Mouse (Mus musculus): ENCODE measurements around the gene Dis3l. TPM values are rescaled to one million over a fixed set of nuclear protein-coding genes. Genes with fewer than 3 reads are reported as not detected.

Dis3l gene
- polyA plus RNA-seq, 1 experiment from 2014 or later = 22.5 TPM

GRCm38 (mm10) chr9:64351191-64351590 lies 10.1 kb upstream of the Dis3l start:
- Histone ChIP-seq H3K9ac (no peak overlapping the region), H3K4me2 (no peak overlapping the region), H3K36me3 (no peaks in the 10 kb centered on the region), H3K4me3 (replicated peaks) (no peak overlapping the region), H3K9me3 (replicated peaks) (no peaks in the 10 kb centered on the region), H3K27ac (no peak overlapping the region), H3K4me1 (no peaks in the 10 kb centered on the region), H3K27me3 (no peaks in the 10 kb centered on the region)
- 40% methylated on average over 3 of the region's 3 CpGs for WGBS
- no peak for ATAC-seq (replicated peaks; ENCODE audit: low FRiP score)

DNA sequence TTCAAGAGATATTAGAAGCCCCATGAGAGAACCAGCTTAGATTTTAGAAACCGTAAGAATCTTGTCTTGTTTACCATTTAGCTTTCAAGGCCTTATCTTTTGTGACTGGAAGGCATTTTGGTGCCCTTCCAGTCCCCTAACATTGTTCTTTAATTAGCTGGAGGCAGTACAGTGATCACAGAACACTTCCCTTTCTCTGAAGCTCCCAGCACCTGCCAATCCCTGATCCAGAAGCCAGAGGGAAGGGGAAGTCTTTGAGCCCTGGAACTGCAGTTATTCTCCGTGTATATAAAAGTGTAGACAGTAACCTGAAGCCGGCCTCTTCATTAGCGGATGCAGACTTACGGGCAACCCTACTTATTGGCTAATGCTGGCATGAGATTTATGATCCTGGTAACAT lies 8.4 kb upstream of the Dis3l start:
- Histone ChIP-seq H3K27me3 (no peaks in the 10 kb centered on the region), H3K9ac (no peak overlapping the region), H3K9me3 (replicated peaks) (no peaks in the 10 kb centered on the region), H3K4me3 (replicated peaks) (no peak overlapping the region), H3K27ac (no peak overlapping the region), H3K36me3 (no peaks in the 10 kb centered on the region), H3K4me2 (no peak overlapping the region), H3K4me1 (no peaks in the 10 kb centered on the region)
- no peak for ATAC-seq (replicated peaks; ENCODE audit: low FRiP score)
- WGBS = 24% methylated on average over 5 of the region's 5 CpGs

- Histone ChIP-seq H3K9me3 (replicated peaks) (no peaks in the 10 kb centered on the region), H3K36me3 (no peaks in the 10 kb centered on the region), H3K4me1 (no peaks in the 10 kb centered on the region), H3K4me2 (no peak overlapping the region), H3K27me3 (no peaks in the 10 kb centered on the region), H3K27ac (no peak overlapping the region), H3K9ac (no peak overlapping the region), H3K4me3 (replicated peaks) (no peak overlapping the region)
- ATAC-seq (replicated peaks; ENCODE audit: low FRiP score) = no peak
- 0% methylated on average over 1 of the region's 1 CpGs for WGBS
Observed at GRCm38 (mm10) chr9:64347377-64347776, 6.3 kb upstream of the Dis3l start.

DNA sequence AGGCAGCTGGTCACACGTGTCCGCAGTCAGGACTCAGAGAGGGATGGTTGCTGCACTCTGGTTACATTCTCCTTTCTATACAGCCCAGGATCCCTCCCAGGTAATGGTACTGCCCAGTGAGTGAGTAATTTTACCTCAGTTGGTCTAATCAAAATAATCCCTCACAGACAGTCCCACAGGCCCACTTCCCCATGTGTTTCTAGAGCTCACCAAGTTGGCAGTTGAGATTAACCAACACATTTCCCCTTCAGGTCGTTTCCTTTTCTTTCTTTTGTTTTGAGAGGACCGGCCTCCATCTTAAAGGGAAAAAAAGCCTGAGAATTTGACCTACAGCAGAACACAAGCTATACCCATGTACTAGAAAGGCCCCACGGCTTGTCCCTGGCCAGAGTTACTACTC lies 4.8 kb upstream of the Dis3l start:
- no peak overlapping the region for H3K27ac ChIP-seq
- H3K9me3 ChIP-seq (replicated peaks) = no peaks in the 10 kb centered on the region
- H3K27me3 ChIP-seq = no peaks in the 10 kb centered on the region
- H3K4me3 ChIP-seq (replicated peaks) = no peak overlapping the region
- peaks cover 11% of the 10 kb centered on the region for H3K4me1 ChIP-seq
- H3K4me2 ChIP-seq = no peak overlapping the region
- H3K36me3 ChIP-seq = no peaks in the 10 kb centered on the region
- no peak for ATAC-seq (replicated peaks; ENCODE audit: low FRiP score)
- no peak overlapping the region for H3K9ac ChIP-seq
- 65% methylated on average over 5 of the region's 5 CpGs for WGBS

DNA sequence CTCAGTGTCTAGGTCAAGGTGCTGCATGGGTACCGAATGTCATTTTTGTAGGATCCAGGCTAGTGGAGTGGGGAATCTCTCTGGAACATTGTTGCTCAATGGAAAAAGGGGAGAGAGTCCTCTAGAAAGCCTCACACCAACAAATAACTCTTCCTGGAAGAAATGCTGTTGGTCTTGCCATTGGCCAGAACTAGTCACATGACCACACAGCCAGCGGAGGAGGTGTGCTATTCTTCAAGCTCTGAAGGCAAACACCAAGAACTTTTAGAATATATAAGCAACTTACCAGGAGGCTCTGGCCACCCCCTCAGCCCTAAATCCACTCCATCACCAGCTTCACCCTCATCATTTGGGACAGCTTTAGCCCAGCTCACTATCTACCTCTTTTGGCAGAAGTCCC lies 2.6 kb upstream of the Dis3l start:
- Histone ChIP-seq H3K36me3 (no peaks in the 10 kb centered on the region), H3K9me3 (replicated peaks) (no peaks in the 10 kb centered on the region), H3K4me3 (replicated peaks) (no peak overlapping the region), H3K4me2 (no peak overlapping the region), H3K27ac (no peak overlapping the region), H3K4me1 (peaks cover 24% of the 10 kb centered on the region), H3K9ac (no peak overlapping the region), H3K27me3 (no peaks in the 10 kb centered on the region)
- no peak for ATAC-seq (replicated peaks; ENCODE audit: low FRiP score)
- 93% methylated on average over 2 of the region's 2 CpGs for WGBS

DNA sequence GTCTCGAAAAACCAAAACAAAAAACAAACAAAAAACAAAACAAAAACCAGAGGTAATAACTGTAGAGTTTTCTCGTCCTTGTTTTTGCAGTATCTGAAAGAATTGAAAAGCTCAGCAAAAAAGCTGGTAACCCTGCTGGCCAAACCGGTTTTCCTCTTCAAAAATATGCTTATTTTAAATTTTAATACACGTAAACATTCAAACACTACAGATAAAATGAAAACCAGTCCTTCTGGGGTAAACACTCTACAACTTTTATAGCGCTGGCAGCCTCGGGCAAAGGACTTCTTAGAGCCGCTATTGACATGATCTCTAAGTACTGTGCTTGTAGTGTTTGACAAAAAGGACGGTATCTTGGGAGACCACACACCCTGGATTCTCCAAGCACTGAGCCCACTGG lies 583 bp upstream of the Dis3l start:
- Histone ChIP-seq H3K36me3 (peaks cover 12% of the 10 kb centered on the region), H3K4me1 (peaks cover 24% of the 10 kb centered on the region), H3K4me2 (peak overlapping the region; percentile 84), H3K27ac (peak overlapping the region; percentile 100), H3K9ac (0 out of 2 replicates have a peak overlapping the region, but pooled peaks have one; percentile 10), H3K9me3 (replicated peaks) (no peaks in the 10 kb centered on the region), H3K4me3 (replicated peaks) (peak overlapping the region; percentile 66; the same call in 1 of the 2 replicates), H3K27me3 (no peaks in the 10 kb centered on the region)
- no peak for ATAC-seq (replicated peaks; ENCODE audit: low FRiP score)
- WGBS = 58% methylated on average over 8 of the region's 8 CpGs

DNA sequence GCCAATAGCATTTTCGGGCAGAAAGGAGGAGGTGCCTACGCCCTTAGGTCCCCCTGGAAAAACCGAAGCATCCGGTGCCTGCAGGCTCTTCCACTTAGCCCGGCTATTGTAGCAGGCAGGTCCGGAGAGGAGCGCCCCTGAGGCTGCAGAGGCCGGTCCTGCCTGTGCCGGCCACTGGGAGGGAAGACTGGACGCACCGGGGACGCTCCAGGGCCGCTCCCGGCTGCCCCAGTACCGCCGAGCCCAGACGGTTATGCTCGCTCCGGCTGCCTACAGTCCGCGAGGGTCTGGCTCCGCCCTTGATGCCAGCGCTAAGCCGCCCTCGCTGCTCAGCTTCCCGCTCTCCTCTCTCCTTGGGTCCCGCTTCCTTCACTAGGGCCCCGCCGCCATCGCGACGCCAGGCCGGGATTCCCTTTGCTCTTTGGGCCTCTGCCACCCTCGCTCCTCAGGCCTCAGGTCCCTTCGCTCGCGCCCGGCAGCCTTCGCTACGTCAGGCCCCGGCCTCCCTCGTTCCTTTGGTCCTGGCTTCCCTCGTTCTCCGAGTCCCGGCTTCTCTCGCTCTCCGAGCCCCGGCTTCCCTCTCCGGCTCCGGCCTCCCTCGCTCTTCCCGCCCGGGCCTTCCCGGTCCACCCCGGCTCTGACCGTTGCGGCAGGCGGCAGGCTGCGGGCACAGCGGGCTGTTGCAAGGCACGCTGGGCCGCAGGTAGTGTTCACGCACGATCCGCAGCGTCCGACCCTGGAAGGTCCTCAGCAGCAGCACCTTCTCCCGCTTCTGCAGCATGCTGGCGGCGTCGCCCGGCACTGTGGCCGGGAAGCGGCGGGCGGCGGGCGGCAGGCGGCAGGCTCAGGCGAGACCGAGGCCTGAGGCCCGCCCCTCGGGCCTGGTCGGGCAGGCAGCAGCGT lies 486 bp downstream of the Dis3l start:
- ATAC-seq (replicated peaks; ENCODE audit: low FRiP score) = peak; percentile 96
- WGBS = under 1% methylated on average over 85 of the region's 85 CpGs
- H3K9ac ChIP-seq = peak overlapping the region; percentile 96

DNA sequence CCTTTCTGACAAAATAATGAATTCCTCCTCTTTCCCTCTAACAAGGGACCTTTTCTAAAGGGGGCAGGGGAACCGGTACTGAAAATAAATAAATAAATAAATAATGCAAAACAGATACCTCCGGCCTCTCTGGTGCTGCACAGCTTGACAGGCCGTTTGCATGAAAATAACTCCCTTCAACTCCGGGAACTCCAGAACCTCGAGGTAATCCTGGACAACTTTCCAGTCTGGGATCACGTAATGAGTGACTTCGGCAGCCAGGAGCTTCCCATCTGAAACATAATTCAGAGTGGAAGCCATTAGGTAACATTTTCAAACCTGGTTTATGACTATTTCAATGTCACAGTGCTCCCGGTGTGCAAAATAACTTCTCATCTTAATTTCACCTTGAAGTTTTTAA lies 1.7 kb downstream of the Dis3l start:
- H3K9ac ChIP-seq = no peak overlapping the region
- H3K27ac ChIP-seq = 0 out of 2 replicates have a peak overlapping the region, but pooled peaks have one; percentile 100
- peak overlapping the region; percentile 66 for H3K4me3 ChIP-seq (replicated peaks)
- peaks cover 33% of the 10 kb centered on the region for H3K36me3 ChIP-seq
- WGBS = 35% methylated on average over 8 of the region's 8 CpGs
- H3K9me3 ChIP-seq (replicated peaks) = no peaks in the 10 kb centered on the region
- H3K4me1 ChIP-seq = peaks cover 24% of the 10 kb centered on the region
- no peaks in the 10 kb centered on the region for H3K27me3 ChIP-seq
- peak overlapping the region; percentile 84 for H3K4me2 ChIP-seq
- ATAC-seq (replicated peaks; ENCODE audit: low FRiP score) = no peak

More for the DNA sequence above, 486 bp downstream of the Dis3l start:
- Histone ChIP-seq H3K4me2 (peak overlapping the region; percentile 84), H3K9me3 (replicated peaks) (no peaks in the 10 kb centered on the region), H3K4me3 (replicated peaks) (peak overlapping the region; percentile 66), H3K36me3 (peaks cover 22% of the 10 kb centered on the region), H3K27me3 (no peaks in the 10 kb centered on the region), H3K27ac (peak overlapping the region; percentile 100), H3K4me1 (peaks cover 24% of the 10 kb centered on the region)

GRCm38 (mm10) chr9:64335825-64336224 lies 5.3 kb downstream of the Dis3l start:
- 81% methylated on average over 6 of the region's 6 CpGs for WGBS
- Histone ChIP-seq H3K9me3 (replicated peaks) (no peaks in the 10 kb centered on the region), H3K36me3 (peaks cover 43% of the 10 kb centered on the region)

GRCm38 (mm10) chr9:64323976-64324375 lies 17.1 kb downstream of the Dis3l start:
- Histone ChIP-seq H3K36me3 (peaks cover 84% of the 10 kb centered on the region), H3K9me3 (replicated peaks) (no peaks in the 10 kb centered on the region), H3K9ac (no peak overlapping the region), H3K27ac (no peak overlapping the region), H3K4me2 (no peak overlapping the region), H3K4me3 (replicated peaks) (no peak overlapping the region), H3K27me3 (no peaks in the 10 kb centered on the region), H3K4me1 (no peaks in the 10 kb centered on the region)
- no peak for ATAC-seq (replicated peaks; ENCODE audit: low FRiP score)
- 92% methylated on average over 7 of the region's 7 CpGs for WGBS

More at GRCm38 (mm10) chr9:64335825-64336224, 5.3 kb downstream of the Dis3l start:
- H3K4me1 ChIP-seq = peaks cover 13% of the 10 kb centered on the region
- no peak overlapping the region for H3K9ac ChIP-seq
- H3K4me2 ChIP-seq = no peak overlapping the region
- no peak overlapping the region for H3K27ac ChIP-seq
- H3K4me3 ChIP-seq (replicated peaks) = no peak overlapping the region
- ATAC-seq (replicated peaks; ENCODE audit: low FRiP score) = no peak
- no peaks in the 10 kb centered on the region for H3K27me3 ChIP-seq

DNA sequence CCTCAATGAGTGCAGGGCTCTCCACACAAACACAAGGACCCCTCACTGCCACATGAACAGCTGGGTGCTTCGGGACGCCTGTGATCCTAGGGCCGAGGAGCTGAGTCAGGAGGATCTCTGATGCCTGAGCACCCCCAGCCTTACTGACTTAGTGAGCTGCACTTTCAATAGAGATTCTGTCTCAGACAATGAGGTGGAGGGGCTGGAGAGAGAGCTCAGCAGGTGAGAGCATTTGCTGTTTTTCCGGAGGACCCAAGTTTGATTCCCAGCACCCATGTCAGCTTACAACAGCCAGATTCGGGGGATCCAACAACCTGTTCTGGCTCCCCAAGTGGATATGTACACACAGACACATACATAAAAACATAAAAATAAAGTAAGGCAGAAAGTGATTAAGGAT lies 24.1 kb downstream of the Dis3l start:
- Histone ChIP-seq H3K4me2 (no peak overlapping the region), H3K36me3 (peaks cover 67% of the 10 kb centered on the region), H3K27ac (no peak overlapping the region), H3K9ac (no peak overlapping the region), H3K4me1 (no peaks in the 10 kb centered on the region), H3K9me3 (replicated peaks) (no peaks in the 10 kb centered on the region), H3K4me3 (replicated peaks) (no peak overlapping the region), H3K27me3 (no peaks in the 10 kb centered on the region)
- 97% methylated on average over 5 of the region's 5 CpGs for WGBS
- no peak for ATAC-seq (replicated peaks; ENCODE audit: low FRiP score)

GRCm38 (mm10) chr9:64314696-64315095 lies 26.4 kb downstream of the Dis3l start:
- Histone ChIP-seq H3K9ac (no peak overlapping the region), H3K9me3 (replicated peaks) (no peaks in the 10 kb centered on the region), H3K4me1 (no peaks in the 10 kb centered on the region), H3K4me2 (no peak overlapping the region), H3K36me3 (peaks cover 62% of the 10 kb centered on the region), H3K27ac (no peak overlapping the region), H3K27me3 (no peaks in the 10 kb centered on the region), H3K4me3 (replicated peaks) (no peak overlapping the region)
- WGBS = 93% methylated on average over 6 of the region's 6 CpGs
- ATAC-seq (replicated peaks; ENCODE audit: low FRiP score) = no peak

Data from kidney, embryonic 15.5 days (tissue).